ENCODE assay signal across 27 mouse cellular contexts in genomic region chr9:10121350-10122057, GRCm38 (mm10).
A peak's percentile ranks its signal among the peaks of the same experiment; 100 is the strongest.
DNase-seq lines count a peak whose midpoint lies in the region; ATAC-seq and TF ChIP-seq lines count a peak whose summit lies in the region.
"Had no signal": no experiment of that assay in that cellular context is flagged by ENCODE, and none has a peak within 500 bp of the region (broad histone marks: within the 10 kb centered on the region; RNA-seq: fewer than 3 reads in every experiment).

No protein-coding gene starts in this region.

- no peak for TF ChIP-seq CTCF in forebrain, postnatal 0 days (IDR thresholded peaks at IDR 0.05; ENCODE audit: low read depth)
- TF ChIP-seq CTCF in brain, embryonic 14.5 days (IDR thresholded peaks at IDR 0.05; ENCODE audit: borderline replicate concordance, extremely low read depth, insufficient read depth, insufficient read length), result no peak

- H3K9me3 ChIP-seq in forebrain, embryonic 13.5 days (replicated peaks), result no peaks in the 10 kb centered on the region
- no peaks in the 10 kb centered on the region for H3K9me3 ChIP-seq in forebrain, embryonic 10.5 days
- no peaks in the 10 kb centered on the region for H3K9me3 ChIP-seq in forebrain, embryonic 16.5 days (ENCODE audit: control insufficient read depth, low read length)
- H3K9me3 ChIP-seq in forebrain, postnatal 0 days (ENCODE audit: low read length), result no peaks in the 10 kb centered on the region
- H3K9me3 ChIP-seq in kidney, embryonic 15.5 days (replicated peaks), result no peaks in the 10 kb centered on the region
- H3K9me3 ChIP-seq: embryonic facial prominence, embryonic 13.5 days; G1E; heart, embryonic 12.5 days; heart, embryonic 15.5 days had no signal

- H3K36me3 ChIP-seq in forebrain, embryonic 13.5 days (ENCODE audit: poor library complexity, severe bottlenecking), result no peaks in the 10 kb centered on the region
- no peaks in the 10 kb centered on the region for H3K36me3 ChIP-seq in forebrain, embryonic 10.5 days (replicated peaks)
- no peaks in the 10 kb centered on the region for H3K36me3 ChIP-seq in forebrain, embryonic 16.5 days (ENCODE audit: control insufficient read depth, insufficient read depth)
- H3K36me3 ChIP-seq in forebrain, postnatal 0 days (ENCODE audit: insufficient read depth), result no peaks in the 10 kb centered on the region
- no peaks in the 10 kb centered on the region for H3K36me3 ChIP-seq in kidney, embryonic 15.5 days
- H3K36me3 ChIP-seq: embryonic facial prominence, embryonic 13.5 days; G1E; heart, embryonic 12.5 days; heart, embryonic 15.5 days had no signal

- H3K4me3 ChIP-seq in forebrain, embryonic 13.5 days, result no peak overlapping the region
- H3K4me3 ChIP-seq in forebrain, embryonic 10.5 days, result no peak overlapping the region
- no peak overlapping the region for H3K4me3 ChIP-seq in forebrain, embryonic 16.5 days (replicated peaks; ENCODE audit: low read length)
- H3K4me3 ChIP-seq in forebrain, postnatal 0 days (ENCODE audit: low read depth, low read length), result no peak overlapping the region
- H3K4me3 ChIP-seq in kidney, embryonic 15.5 days (replicated peaks), result no peak overlapping the region
- H3K4me3 ChIP-seq: embryonic facial prominence, embryonic 13.5 days; heart, embryonic 12.5 days; heart, embryonic 15.5 days had no signal

- H3K27me3 ChIP-seq in forebrain, embryonic 13.5 days, result no peaks in the 10 kb centered on the region
- no peaks in the 10 kb centered on the region for H3K27me3 ChIP-seq in forebrain, embryonic 10.5 days (ENCODE audit: poor library complexity, severe bottlenecking)
- no peaks in the 10 kb centered on the region for H3K27me3 ChIP-seq in forebrain, embryonic 16.5 days (replicated peaks; ENCODE audit: control insufficient read depth, insufficient read depth, low read length)
- H3K27me3 ChIP-seq in forebrain, postnatal 0 days (ENCODE audit: insufficient read depth, low read length), result no peaks in the 10 kb centered on the region
- no peaks in the 10 kb centered on the region for H3K27me3 ChIP-seq in kidney, embryonic 15.5 days
- H3K27me3 ChIP-seq: CH12.LX; embryonic facial prominence, embryonic 13.5 days; heart, embryonic 12.5 days; heart, embryonic 15.5 days; Patski had no signal

- no peak overlapping the region for H3K4me2 ChIP-seq in forebrain, embryonic 13.5 days
- H3K4me2 ChIP-seq in forebrain, embryonic 16.5 days (ENCODE audit: low read length), result no peak overlapping the region
- no peak overlapping the region for H3K4me2 ChIP-seq in forebrain, postnatal 0 days (ENCODE audit: low read depth)
- H3K4me2 ChIP-seq in kidney, embryonic 15.5 days, result no peak overlapping the region
- H3K4me2 ChIP-seq: embryonic facial prominence, embryonic 13.5 days; heart, embryonic 12.5 days; heart, embryonic 15.5 days; hindbrain, embryonic 14.5 days had no signal

- 69% methylated on average over 1 of the region's 1 CpGs for WGBS in forebrain, embryonic 13.5 days
- WGBS in forebrain, embryonic 10.5 days, result 92% methylated on average over 1 of the region's 1 CpGs
- WGBS in forebrain, embryonic 16.5 days, result 41% methylated on average over 1 of the region's 1 CpGs
- 67% methylated on average over 1 of the region's 1 CpGs for WGBS in forebrain, postnatal 0 days
- WGBS in kidney, embryonic 15.5 days, result 87% methylated on average over 1 of the region's 1 CpGs

- 0 out of 2 replicates have a peak, but pooled peaks cover 3% of the 10 kb centered on the region for H3K4me1 ChIP-seq in forebrain, embryonic 13.5 days
- no peaks in the 10 kb centered on the region for H3K4me1 ChIP-seq in forebrain, embryonic 10.5 days
- H3K4me1 ChIP-seq in forebrain, embryonic 16.5 days (replicated peaks; ENCODE audit: control insufficient read depth, insufficient read depth, low read length), result no peaks in the 10 kb centered on the region
- H3K4me1 ChIP-seq in forebrain, postnatal 0 days (ENCODE audit: insufficient read depth), result no peaks in the 10 kb centered on the region
- no peaks in the 10 kb centered on the region for H3K4me1 ChIP-seq in kidney, embryonic 15.5 days
- H3K4me1 ChIP-seq: embryonic facial prominence, embryonic 13.5 days; heart, embryonic 12.5 days; heart, embryonic 15.5 days had no signal

- no peak for DNase-seq in forebrain, embryonic 10.5 days (ENCODE audit: extremely low spot score, low spot score)
- no peak for DNase-seq in forebrain, postnatal 0 days
- no peak for DNase-seq in kidney, postnatal 10 days
- DNase-seq in brain, embryonic 14.5 days (ENCODE audit: low read depth), result peak; percentile 68
- DNase-seq: adrenal gland, postnatal 10 days; adrenal gland, postnatal 36 days; B cell, adult 2 months; cerebellum, adult 11 months; cerebellum, adult 2 months; cerebellum, adult 9-11 months; cerebellum, postnatal 25 days; gastrocnemius, postnatal 25 days; heart, adult 18-20 months; heart, postnatal 10 days; heart, postnatal 4 days; kidney, adult 2 months had no signal

- no peak overlapping the region for H3K9ac ChIP-seq in forebrain, embryonic 13.5 days
- no peak overlapping the region for H3K9ac ChIP-seq in forebrain, embryonic 16.5 days (replicated peaks; ENCODE audit: low read depth, low read length)
- no peak overlapping the region for H3K9ac ChIP-seq in forebrain, postnatal 0 days
- no peak overlapping the region for H3K9ac ChIP-seq in kidney, embryonic 15.5 days
- H3K9ac ChIP-seq: embryonic facial prominence, embryonic 13.5 days; heart, embryonic 12.5 days; heart, embryonic 15.5 days; hindbrain, embryonic 14.5 days had no signal

- peak; percentile 68 for ATAC-seq in forebrain, embryonic 13.5 days
- peak; percentile 53 for ATAC-seq in forebrain, embryonic 16.5 days
- no peak for ATAC-seq in forebrain, postnatal 0 days
- peak; percentile 29; the same call in 1 of the 2 replicates for ATAC-seq in kidney, embryonic 15.5 days (replicated peaks; ENCODE audit: low FRiP score)
- ATAC-seq: intestine, postnatal 0 days; Patski had no signal

- TF ChIP-seq POLR2A in brain, embryonic 14.5 days (IDR thresholded peaks at IDR 0.05; ENCODE audit: borderline replicate concordance, extremely low read depth, insufficient read depth, insufficient read length, poor library complexity, severe bottlenecking), result no peak

- H3K27ac ChIP-seq in forebrain, embryonic 13.5 days, result no peak overlapping the region
- no peak overlapping the region for H3K27ac ChIP-seq in forebrain, embryonic 10.5 days
- H3K27ac ChIP-seq in forebrain, embryonic 16.5 days (ENCODE audit: low read length), result no peak overlapping the region
- no peak overlapping the region for H3K27ac ChIP-seq in forebrain, postnatal 0 days (ENCODE audit: low read depth, low read length)
- no peak overlapping the region for H3K27ac ChIP-seq in kidney, embryonic 15.5 days
- H3K27ac ChIP-seq: embryonic facial prominence, embryonic 13.5 days; heart, embryonic 15.5 days; hindbrain, embryonic 14.5 days had no signal
